Mouse (Mus musculus): ENCODE results near the gene Rnaset2a. TPM values are rescaled to one million over a fixed set of nuclear protein-coding genes. Genes with fewer than 3 reads are reported as not detected.

Rnaset2a gene
- total and polyA plus RNA-seq, 3 experiments = 11.6 to 26.5 (median 22.7) TPM

Other genes starting within 250 kb of the Rnaset2a start
- gene Tagap, start 222.1 kb downstream of the Rnaset2a start, total RNA-seq (2014; fragmentation: Nextera tagmentation) = 7.7 and 12.0 TPM in 2 replicates
- gene Tagap, start 222.1 kb downstream of the Rnaset2a start, total RNA-seq (2017) = 6.1 and 7.6 TPM in 2 replicates
- gene Tagap, start 222.1 kb downstream of the Rnaset2a start, polyA plus RNA-seq (2012) = 0.36 and 0.38 TPM in 2 replicates
- gene Rsph3a, start 202.5 kb downstream of the Rnaset2a start, total RNA-seq (2014; fragmentation: Nextera tagmentation) = 13.5 and 18.7 TPM in 2 replicates
- 11.7 and 14.1 TPM in 2 replicates for gene Rsph3a, start 202.5 kb downstream of the Rnaset2a start, total RNA-seq (2017)
- 10.3 and 10.5 TPM in 2 replicates for gene Rsph3a, start 202.5 kb downstream of the Rnaset2a start, polyA plus RNA-seq (2012)
- not detected in 2 replicates for gene Gm49673, start 309 bp downstream of the Rnaset2a start, total RNA-seq (2014; fragmentation: Nextera tagmentation)
- not detected in 2 replicates for gene Gm49673, start 309 bp downstream of the Rnaset2a start, total RNA-seq (2017)
- 0.19 TPM in 1 of 2 replicates, not detected in the other for gene Gm49673, start 309 bp downstream of the Rnaset2a start, polyA plus RNA-seq (2012)
- 24.8 and 28.4 TPM in 2 replicates for gene Fgfr1op, start 17.4 kb upstream of the Rnaset2a start, total RNA-seq (2014; fragmentation: Nextera tagmentation)
- 46.3 and 47.3 TPM in 2 replicates for gene Fgfr1op, start 17.4 kb upstream of the Rnaset2a start, total RNA-seq (2017)
- 5.4 and 13.7 TPM in 2 replicates for gene Fgfr1op, start 17.4 kb upstream of the Rnaset2a start, polyA plus RNA-seq (2012)
- not detected in 2 replicates for gene Ccr6, start 87.9 kb upstream of the Rnaset2a start, total RNA-seq (2014; fragmentation: Nextera tagmentation)
- gene Ccr6, start 87.9 kb upstream of the Rnaset2a start, total RNA-seq (2017) = not detected in 2 replicates
- not detected in 2 replicates for gene Ccr6, start 87.9 kb upstream of the Rnaset2a start, polyA plus RNA-seq (2012)
- gene Mpc1, start 134.8 kb upstream of the Rnaset2a start, total RNA-seq (2014; fragmentation: Nextera tagmentation) = 48.2 and 59.4 TPM in 2 replicates
- 89.6 and 109 TPM in 2 replicates for gene Mpc1, start 134.8 kb upstream of the Rnaset2a start, total RNA-seq (2017)
- 14.7 and 17.5 TPM in 2 replicates for gene Mpc1, start 134.8 kb upstream of the Rnaset2a start, polyA plus RNA-seq (2012)
- gene Sft2d1, start 163.0 kb upstream of the Rnaset2a start, total RNA-seq (2014; fragmentation: Nextera tagmentation) = 23.0 and 23.7 TPM in 2 replicates
- 29.1 and 33.8 TPM in 2 replicates for gene Sft2d1, start 163.0 kb upstream of the Rnaset2a start, total RNA-seq (2017)
- 62.6 and 64.1 TPM in 2 replicates for gene Sft2d1, start 163.0 kb upstream of the Rnaset2a start, polyA plus RNA-seq (2012)
- gene Prr18, start 189.4 kb upstream of the Rnaset2a start, total RNA-seq (2014; fragmentation: Nextera tagmentation) = 0.68 TPM in 1 of 2 replicates, not detected in the other
- gene Prr18, start 189.4 kb upstream of the Rnaset2a start, total RNA-seq (2017) = 0.06 and 0.27 TPM in 2 replicates
- gene Prr18, start 189.4 kb upstream of the Rnaset2a start, polyA plus RNA-seq (2012) = 0.27 and 0.29 TPM in 2 replicates
- gene T2, start 207.9 kb upstream of the Rnaset2a start, total RNA-seq (2014; fragmentation: Nextera tagmentation) = not detected in 2 replicates
- gene T2, start 207.9 kb upstream of the Rnaset2a start, total RNA-seq (2017) = not detected in 2 replicates
- gene T2, start 207.9 kb upstream of the Rnaset2a start, polyA plus RNA-seq (2012) = not detected in 2 replicates